Mouse (Mus musculus) embryonic fibroblast, embryonic 13.5 days (primary cell): ENCODE results near the gene Nfix. TPM values are rescaled to one million over a fixed set of nuclear protein-coding genes. Genes with fewer than 3 reads are reported as not detected.

Experiments used
- H3K27ac ChIP-seq: 2 replicates; pipeline ENCODE4 v1.5.1; 2012; ENCODE audit warnings: low read length, control low read depth, inconsistent platforms; ENCODE audit not compliant: insufficient read depth
- H3K4me1 ChIP-seq: 2 replicates; pipeline ENCODE4 v1.6.1; 2011; ENCODE audit warnings: low read length; ENCODE audit not compliant: control insufficient read depth, insufficient read depth
- H3K4me3 ChIP-seq: 2 replicates; pipeline ENCODE4 v1.5.1; 2011; ENCODE audit warnings: mild to moderate bottlenecking, control low read depth, low read length; ENCODE audit not compliant: insufficient read depth
- CTCF ChIP-seq: IDR thresholded peaks from 2 replicates; pipeline ENCODE4 v1.5.1; 2011; ENCODE audit warnings: mild to moderate bottlenecking, control low read depth, low read length, moderate library complexity, borderline replicate concordance; ENCODE audit not compliant: insufficient read depth
- POLR2A ChIP-seq: IDR thresholded peaks from 2 replicates; pipeline ENCODE4 v1.6.1; 2011; ENCODE audit warnings: low read depth, mild to moderate bottlenecking, control low read depth, low read length, moderate library complexity
- polyA plus RNA-seq: library from polyadenylated mRNA; stranded (reverse); fragments of >200 nt; gene quantifications from 2 replicates; pipeline ENCODE4 v1.2.4, GENCODE M21; 2011; ENCODE audit warnings: low read depth; ENCODE audit not compliant: missing spikeins, insufficient read length

The Nfix gene
- polyA plus RNA-seq, 1 experiment: 236 TPM

GRCm38 (mm10) chr8:84732545-84732944 is 67.6 kb downstream of the Nfix start:
- 0 out of 2 replicates have a peak overlapping the region, but pooled peaks have one; percentile 21 for H3K27ac ChIP-seq
- H3K4me1 ChIP-seq: no peaks in the 10 kb centered on the region; the same call in 1 of the 2 replicates
- TF ChIP-seq POLR2A (no peak), CTCF (no peak)
- no peak overlapping the region for H3K4me3 ChIP-seq

- no peak overlapping the region for H3K4me3 ChIP-seq
- no peak for TF ChIP-seq CTCF
- H3K4me1 ChIP-seq: no peaks in the 10 kb centered on the region; the same call in 1 of the 2 replicates
- no peak overlapping the region for H3K27ac ChIP-seq
Observed at GRCm38 (mm10) chr8:84731371-84732177, 68.6 kb downstream of the Nfix start.

- Histone ChIP-seq H3K4me3 (no peak overlapping the region), H3K4me1 (no peaks in the 10 kb centered on the region; the same call in 1 of the 2 replicates), H3K27ac (no peak overlapping the region)
- no peak for TF ChIP-seq CTCF
- TF ChIP-seq POLR2A: no peak
Observed at GRCm38 (mm10) chr8:84730541-84731370, 69.4 kb downstream of the Nfix start.

- H3K4me3 ChIP-seq: no peak overlapping the region
- TF ChIP-seq POLR2A: no peak
- no peak for TF ChIP-seq CTCF
- no peak overlapping the region for H3K27ac ChIP-seq
- no peaks in the 10 kb centered on the region; the same call in 1 of the 2 replicates for H3K4me1 ChIP-seq
Observed at GRCm38 (mm10) chr8:84729921-84730362, 70.2 kb downstream of the Nfix start.

GRCm38 (mm10) chr8:84728474-84728873 is 71.7 kb downstream of the Nfix start:
- H3K4me1 ChIP-seq: peaks cover 11% of the 10 kb centered on the region; the same call in 1 of the 2 replicates
- no peak overlapping the region for H3K4me3 ChIP-seq
- no peak for TF ChIP-seq POLR2A
- no peak overlapping the region for H3K27ac ChIP-seq

- H3K27ac ChIP-seq: peak overlapping the region; percentile 22; the same call in 1 of the 2 replicates
- no peak overlapping the region for H3K4me3 ChIP-seq
- TF ChIP-seq POLR2A (no peak), CTCF (no peak)
- peaks cover 16% of the 10 kb centered on the region for H3K4me1 ChIP-seq
Observed at GRCm38 (mm10) chr8:84725941-84726259, 74.2 kb downstream of the Nfix start.

GRCm38 (mm10) chr8:84725246-84725940 is 74.8 kb downstream of the Nfix start:
- TF ChIP-seq CTCF (no peak), POLR2A (no peak)
- Histone ChIP-seq H3K4me1 (peaks cover 16% of the 10 kb centered on the region), H3K27ac (peak overlapping the region; percentile 22; the same call in 1 of the 2 replicates), H3K4me3 (no peak overlapping the region)

GRCm38 (mm10) chr8:84724683-84725082 is 75.5 kb downstream of the Nfix start:
- no peak for TF ChIP-seq POLR2A
- no peak for TF ChIP-seq CTCF
- no peak overlapping the region; the same call in 1 of the 2 replicates for H3K27ac ChIP-seq
- peaks cover 16% of the 10 kb centered on the region for H3K4me1 ChIP-seq
- H3K4me3 ChIP-seq: no peak overlapping the region

- no peak overlapping the region for H3K4me3 ChIP-seq
- peaks cover 21% of the 10 kb centered on the region for H3K4me1 ChIP-seq
- peak overlapping the region; percentile 91 for H3K27ac ChIP-seq
- TF ChIP-seq CTCF (no peak), POLR2A (no peak)
Observed at GRCm38 (mm10) chr8:84723571-84723900, 76.6 kb downstream of the Nfix start.
